Mouse (Mus musculus): ENCODE data around the gene Rsph3a.

DNA sequence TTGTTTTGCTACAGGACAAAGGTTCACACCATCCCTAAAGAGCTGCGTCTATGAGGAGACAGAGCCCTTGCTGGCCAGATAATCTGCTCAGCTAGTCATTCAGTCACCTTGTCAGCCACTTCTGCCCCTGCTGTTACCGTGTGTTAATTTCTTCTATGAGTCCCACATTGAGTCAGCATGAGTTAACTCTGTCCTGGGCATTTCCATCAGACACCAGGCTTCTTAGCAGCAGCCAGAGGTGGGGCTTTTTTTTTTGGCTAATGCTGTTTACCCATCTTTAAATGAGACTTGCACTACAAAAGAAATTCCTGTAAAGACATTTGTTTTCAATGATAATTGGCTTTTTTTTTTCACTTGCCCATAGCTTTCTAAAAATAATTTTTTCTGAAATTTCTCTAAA is 40.4 kb upstream of the Rsph3a start:
- TF ChIP-seq CTCF (IDR thresholded peaks at IDR 0.05; ENCODE audit: borderline replicate concordance, extremely low read depth, insufficient read depth, insufficient read length) (no peak), POLR2A (IDR thresholded peaks at IDR 0.05; ENCODE audit: borderline replicate concordance, extremely low read depth, insufficient read depth, insufficient read length, poor library complexity, severe bottlenecking) (no peak)

Data from brain, embryonic 14.5 days (tissue).